Mouse (Mus musculus): ENCODE measurements at regions not wholly inside any gene's neighbourhood (a gene's known extent, or its start where the extent isn't known, plus 50 kb on each side); places are given as distances from the start of the nearest gene placed in this dataset.

GRCm38 (mm10) chr2:46360049-46360712, 1243.0 kb upstream of the Zeb2 start:
- no peak for DNase-seq (ENCODE audit: low spot score)

GRCm38 (mm10) chr2:46358225-46358624, 1241.0 kb upstream of the Zeb2 start:
- DNase-seq (ENCODE audit: low spot score) = no peak

- no peak for DNase-seq (ENCODE audit: low spot score)
These were observed 1239.5 kb upstream of the Zeb2 start for GRCm38 (mm10) chr2:46356651-46357050.

GRCm38 (mm10) chr2:46340694-46341093, 1223.5 kb upstream of the Zeb2 start:
- DNase-seq (ENCODE audit: low spot score) = no peak

- no peak for DNase-seq (ENCODE audit: low spot score)
These were observed 1199.5 kb upstream of the Zeb2 start for GRCm38 (mm10) chr2:46316666-46317065.

GRCm38 (mm10) chr2:46315243-46315642, 1198.0 kb upstream of the Zeb2 start:
- no peak for DNase-seq (ENCODE audit: low spot score)

- no peak for DNase-seq (ENCODE audit: low spot score)
These were observed 1190.5 kb upstream of the Zeb2 start for GRCm38 (mm10) chr2:46307582-46308153.

GRCm38 (mm10) chr2:46302627-46303026, 1185.4 kb upstream of the Zeb2 start:
- no peak for DNase-seq (ENCODE audit: low spot score)

- DNase-seq (ENCODE audit: low spot score) = no peak
These were observed 1180.2 kb upstream of the Zeb2 start for GRCm38 (mm10) chr2:46297274-46297843.

GRCm38 (mm10) chr2:46283929-46284598, 1166.9 kb upstream of the Zeb2 start:
- no peak for DNase-seq (ENCODE audit: low spot score)

GRCm38 (mm10) chr2:46280822-46281221, 1163.6 kb upstream of the Zeb2 start:
- DNase-seq (ENCODE audit: low spot score) = no peak

GRCm38 (mm10) chr2:46261618-46262017, 1144.4 kb upstream of the Zeb2 start:
- DNase-seq (ENCODE audit: low spot score) = no peak

- no peak for DNase-seq (ENCODE audit: low spot score)
These were observed 1134.4 kb upstream of the Zeb2 start for GRCm38 (mm10) chr2:46251562-46251961.

GRCm38 (mm10) chr2:46245717-46246116, 1128.5 kb upstream of the Zeb2 start:
- DNase-seq (ENCODE audit: low spot score) = no peak

- DNase-seq (ENCODE audit: low spot score) = no peak
These were observed 1127.5 kb upstream of the Zeb2 start for GRCm38 (mm10) chr2:46244697-46245096.

- no peak for DNase-seq (ENCODE audit: low spot score)
These were observed 1125.6 kb upstream of the Zeb2 start for GRCm38 (mm10) chr2:46242806-46243205.

- no peak for DNase-seq (ENCODE audit: low spot score)
These were observed 1122.7 kb upstream of the Zeb2 start for GRCm38 (mm10) chr2:46239874-46240273.

- no peak for DNase-seq (ENCODE audit: low spot score)
These were observed 1113.7 kb upstream of the Zeb2 start for GRCm38 (mm10) chr2:46230791-46231450.

- no peak for DNase-seq (ENCODE audit: low spot score)
These were observed 1101.3 kb upstream of the Zeb2 start for GRCm38 (mm10) chr2:46218336-46218957.

- DNase-seq (ENCODE audit: low spot score) = no peak
These were observed 1082.1 kb upstream of the Zeb2 start for GRCm38 (mm10) chr2:46199341-46199740.

GRCm38 (mm10) chr2:46187265-46187888, 1070.2 kb upstream of the Zeb2 start:
- DNase-seq (ENCODE audit: low spot score) = no peak

- DNase-seq (ENCODE audit: low spot score) = no peak
These were observed 1066.0 kb upstream of the Zeb2 start for GRCm38 (mm10) chr2:46183241-46183640.
